Mouse (Mus musculus) induced T-regulatory cell, adult 2 months (primary cell): ENCODE measurements around the gene Vmn1r191.
"Not testable (repeated sequence)": the region's sequence is repeated elsewhere in the genome, so short reads cannot be mapped to it uniquely, and the experiment has no call there.

ENCODE experiments used
- DNase-seq: peaks from one replicate; pipeline ENCODE4 v3.0.0-alpha.2; 2012; ENCODE audit warnings: low read depth

Vmn1r191 gene

GRCm38 (mm10) chr13:22183869-22184268 is at the start of gene Vmn1r191:
Vmn1r191 (minus strand) TSS chr13:22183969.
- DNase-seq: no peak

- not testable (repeated sequence) for DNase-seq
Observed at GRCm38 (mm10) chr13:22223060-22223459, 39.3 kb upstream of the Vmn1r191 start, which contains the start of gene Vmn1r193. Vmn1r193 (minus strand) TSS chr13:22223160.

GRCm38 (mm10) chr13:22192756-22193155 is 9.0 kb upstream of the Vmn1r191 start:
- not testable (repeated sequence) for DNase-seq

GRCm38 (mm10) chr13:22191041-22191440 is 7.3 kb upstream of the Vmn1r191 start, which contains the start of gene Vmn1r192:
Vmn1r192 (minus strand) TSS chr13:22191141.
- DNase-seq: no peak

- no peak for DNase-seq
Observed at GRCm38 (mm10) chr13:22190385-22190784, 6.6 kb upstream of the Vmn1r191 start.

- no peak for DNase-seq
Observed at GRCm38 (mm10) chr13:22189313-22189712, 5.5 kb upstream of the Vmn1r191 start.

GRCm38 (mm10) chr13:22168416-22168815 is 15.4 kb downstream of the Vmn1r191 start:
- no peak for DNase-seq

- DNase-seq: not testable (repeated sequence)
Observed at GRCm38 (mm10) chr13:22136495-22137293, 47.1 kb downstream of the Vmn1r191 start.
